Mouse (Mus musculus) liver, postnatal 0 days (tissue): ENCODE measurements at regions not wholly inside any gene's neighbourhood (a gene's known extent, or its start where the extent isn't known, plus 50 kb on each side); places are given as distances from the start of the nearest gene placed in this dataset.

ENCODE experiments used
- ATAC-seq: fragments of 200-750 bp; cut with Nextera tagmentation; 2 replicates; pipeline ENCODE4 v1.8.0; 2017; ENCODE audit warnings: mild to moderate bottlenecking, moderate library complexity
- DNase-seq: peaks from one replicate; pipeline ENCODE4 v3.0.0-alpha.2; 2016
- H3K27ac ChIP-seq: fragments of 300-500 bp; sonication (generic); 2 replicates; pipeline ENCODE4 v1.5.1; 2014; ENCODE audit warnings: antibody characterized with exemption, moderate library complexity, mild to moderate bottlenecking, low read depth
- H3K27me3 ChIP-seq: fragments of 300-500 bp; sonication (generic); 2 replicates; pipeline ENCODE4 v1.6.1; 2014; ENCODE audit warnings: low read length, control low read depth, mixed read lengths; ENCODE audit not compliant: insufficient read depth
- H3K36me3 ChIP-seq: fragments of 300-500 bp; sonication (generic); replicated peaks from 2 replicates; pipeline ENCODE4 v1.6.1; 2014; ENCODE audit warnings: mild to moderate bottlenecking, control low read depth, low read length, moderate library complexity, mixed read lengths; ENCODE audit not compliant: insufficient read depth
- H3K4me1 ChIP-seq: fragments of 300-500 bp; sonication (generic); 2 replicates; pipeline ENCODE4 v1.6.1; 2014; ENCODE audit warnings: antibody characterized with exemption, mild to moderate bottlenecking, control low read depth; ENCODE audit not compliant: insufficient read depth
- H3K4me2 ChIP-seq: fragments of 300-500 bp; sonication (generic); 2 replicates; pipeline ENCODE4 v1.6.1; 2014; ENCODE audit warnings: low read depth, mild to moderate bottlenecking, low read length, moderate library complexity, mixed read lengths
- H3K4me3 ChIP-seq: fragments of 300-500 bp; sonication (generic); 2 replicates; pipeline ENCODE4 v1.5.1; 2014; ENCODE audit warnings: low read depth, low read length
- H3K9ac ChIP-seq: fragments of 300-500 bp; sonication (generic); replicated peaks from 2 replicates; pipeline ENCODE4 v1.6.1; 2014; ENCODE audit warnings: mild to moderate bottlenecking, moderate library complexity
- H3K9me3 ChIP-seq: fragments of 300-500 bp; sonication (generic); 2 replicates; pipeline ENCODE4 v1.6.1; 2016; ENCODE audit warnings: mild to moderate bottlenecking, control low read depth, low read length, mixed read lengths
- CTCF ChIP-seq: sonication (generic); IDR thresholded peaks from 2 replicates; pipeline ENCODE4 v1.5.1; 2016; ENCODE audit warnings: antibody characterized with exemption, low read depth
- EP300 ChIP-seq: IDR thresholded peaks from 2 replicates; pipeline ENCODE4 v1.6.1; 2016; ENCODE audit warnings: antibody characterized with exemption, low read depth, mild to moderate bottlenecking
- WGBS: fragments of 180-500 bp; shearing (Covaris S2); extraction: QIAGEN DNeasy Blood & Tissue Kit; methylation state at CpG from one replicate; pipeline ENCODE4 v1.1.7; 2014; ENCODE audit not compliant: insufficient replicate concordance; 5-methylcytosine and 5-hydroxymethylcytosine counted together

- TF ChIP-seq CTCF: no peak
- no peak for TF ChIP-seq EP300
- Histone ChIP-seq H3K27me3 (no peaks in the 10 kb centered on the region), H3K4me1 (no peaks in the 10 kb centered on the region), H3K4me2 (no peak overlapping the region), H3K9ac (no peak overlapping the region), H3K4me3 (no peak overlapping the region), H3K9me3 (no peaks in the 10 kb centered on the region), H3K27ac (no peak overlapping the region), H3K36me3 (no peaks in the 10 kb centered on the region)
- 62% methylated on average over 7 of the region's 7 CpGs for WGBS
- no peak for ATAC-seq
- no peak for DNase-seq
Measured at GRCm38 (mm10) chr2:75425384-75425783, 233.7 kb upstream of the Hnrnpa3 start.

- no peak for TF ChIP-seq CTCF
- no peak for TF ChIP-seq EP300
- ATAC-seq: no peak
Measured at GRCm38 (mm10) chr2:75425791-75426190, 233.3 kb upstream of the Hnrnpa3 start.

GRCm38 (mm10) chr2:75427936-75428458, 231.1 kb upstream of the Hnrnpa3 start:
- ATAC-seq (no peak), DNase-seq (no peak)
- Histone ChIP-seq H3K4me3 (no peak overlapping the region), H3K27ac (no peak overlapping the region), H3K9me3 (no peaks in the 10 kb centered on the region), H3K4me1 (no peaks in the 10 kb centered on the region), H3K27me3 (no peaks in the 10 kb centered on the region), H3K9ac (no peak overlapping the region), H3K36me3 (no peaks in the 10 kb centered on the region), H3K4me2 (no peak overlapping the region)
- 74% methylated on average over 4 of the region's 4 CpGs for WGBS
- TF ChIP-seq EP300 (no peak), CTCF (no peak)

More at GRCm38 (mm10) chr2:75425791-75426190, 233.3 kb upstream of the Hnrnpa3 start:
- Histone ChIP-seq H3K27ac (no peak overlapping the region), H3K27me3 (no peaks in the 10 kb centered on the region), H3K4me3 (no peak overlapping the region), H3K4me1 (no peaks in the 10 kb centered on the region), H3K36me3 (no peaks in the 10 kb centered on the region), H3K9ac (no peak overlapping the region), H3K9me3 (no peaks in the 10 kb centered on the region), H3K4me2 (no peak overlapping the region)
- 73% methylated on average over 9 of the region's 9 CpGs for WGBS
- no peak for DNase-seq

GRCm38 (mm10) chr2:75430161-75430940, 228.7 kb upstream of the Hnrnpa3 start:
- no peak for ATAC-seq
- no peak overlapping the region for H3K9ac ChIP-seq
- no peaks in the 10 kb centered on the region for H3K9me3 ChIP-seq
- 74% methylated on average over 4 of the region's 4 CpGs for WGBS
- H3K36me3 ChIP-seq: no peaks in the 10 kb centered on the region
- DNase-seq: no peak
- no peak overlapping the region for H3K4me2 ChIP-seq
- TF ChIP-seq CTCF (no peak), EP300 (no peak)
- no peaks in the 10 kb centered on the region for H3K4me1 ChIP-seq
- H3K4me3 ChIP-seq: no peak overlapping the region
- no peak overlapping the region for H3K27ac ChIP-seq
- H3K27me3 ChIP-seq: no peaks in the 10 kb centered on the region

- no peak overlapping the region for H3K4me3 ChIP-seq
- TF ChIP-seq CTCF: no peak
- no peak for TF ChIP-seq EP300
- WGBS: 70% methylated on average over 6 of the region's 6 CpGs
- no peak overlapping the region for H3K4me2 ChIP-seq
- ATAC-seq (no peak), DNase-seq (no peak)
- no peaks in the 10 kb centered on the region for H3K27me3 ChIP-seq
- H3K4me1 ChIP-seq: no peaks in the 10 kb centered on the region
- H3K9me3 ChIP-seq: no peaks in the 10 kb centered on the region
- H3K36me3 ChIP-seq: no peaks in the 10 kb centered on the region
- no peak overlapping the region for H3K27ac ChIP-seq
- no peak overlapping the region for H3K9ac ChIP-seq
Measured at GRCm38 (mm10) chr2:75431981-75432380, 227.1 kb upstream of the Hnrnpa3 start.

- Histone ChIP-seq H3K9me3 (no peaks in the 10 kb centered on the region), H3K27me3 (no peaks in the 10 kb centered on the region), H3K9ac (no peak overlapping the region), H3K27ac (no peak overlapping the region), H3K4me3 (no peak overlapping the region), H3K4me1 (no peaks in the 10 kb centered on the region), H3K36me3 (no peaks in the 10 kb centered on the region), H3K4me2 (no peak overlapping the region)
- no peak for ATAC-seq
- no peak for DNase-seq
- TF ChIP-seq CTCF (no peak), EP300 (no peak)
- 86% methylated on average over 17 of the region's 17 CpGs for WGBS
Measured at GRCm38 (mm10) chr2:75434521-75434920, 224.5 kb upstream of the Hnrnpa3 start.
